Mouse (Mus musculus) cerebellum, adult 8-10 months (tissue): ENCODE results near the gene Olfr1153.

Source experiments
- DNase-seq: peaks from one replicate; pipeline ENCODE4 v3.0.0; 2022

Olfr1153 gene

DNA sequence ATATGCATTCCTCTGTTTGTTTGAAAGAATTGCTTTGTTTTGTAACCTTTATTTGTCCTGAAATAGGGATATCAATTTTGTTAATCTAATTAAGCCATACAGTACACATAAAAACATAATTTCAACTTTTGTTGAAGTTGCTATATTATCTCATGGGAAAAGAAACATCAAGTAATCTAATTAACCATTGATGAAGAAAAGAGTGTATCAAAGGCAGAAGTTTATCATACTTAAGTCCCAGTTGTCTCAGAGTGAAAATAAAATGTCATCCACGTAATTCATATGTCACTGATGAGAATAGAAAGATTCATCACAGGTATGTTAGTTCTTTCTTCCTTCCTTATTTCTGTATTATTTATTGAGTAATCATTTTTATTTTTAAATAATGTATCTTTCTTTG, at the start of gene Olfr1153:
Gene Olfr1153 (plus strand): TSS at position 301 of the 400 bp plus-strand sequence.
- DNase-seq, result no peak

DNA sequence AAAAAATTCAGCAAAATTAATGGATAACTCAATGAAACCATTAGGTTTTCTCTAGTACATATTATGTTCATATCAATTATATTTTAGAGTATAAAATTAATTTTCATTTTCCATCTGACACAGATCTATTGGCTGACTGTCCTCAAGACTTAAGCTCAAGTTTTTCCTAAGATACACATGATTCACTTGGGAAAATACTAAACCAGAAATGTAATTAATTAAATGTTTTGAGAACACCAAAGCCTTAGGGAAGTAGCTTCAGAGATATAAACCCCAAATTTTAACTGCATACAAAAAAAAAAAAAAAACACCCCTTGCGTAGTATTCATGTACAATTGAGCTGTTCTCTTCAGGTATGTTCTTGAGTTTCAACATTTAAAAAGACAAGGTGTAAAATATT, 39.2 kb upstream of the Olfr1153 start, which contains the start of gene Olfr1151:
Gene Olfr1151 (plus strand): TSS at position 301 of the 400 bp plus-strand sequence.
- no peak for DNase-seq

DNA sequence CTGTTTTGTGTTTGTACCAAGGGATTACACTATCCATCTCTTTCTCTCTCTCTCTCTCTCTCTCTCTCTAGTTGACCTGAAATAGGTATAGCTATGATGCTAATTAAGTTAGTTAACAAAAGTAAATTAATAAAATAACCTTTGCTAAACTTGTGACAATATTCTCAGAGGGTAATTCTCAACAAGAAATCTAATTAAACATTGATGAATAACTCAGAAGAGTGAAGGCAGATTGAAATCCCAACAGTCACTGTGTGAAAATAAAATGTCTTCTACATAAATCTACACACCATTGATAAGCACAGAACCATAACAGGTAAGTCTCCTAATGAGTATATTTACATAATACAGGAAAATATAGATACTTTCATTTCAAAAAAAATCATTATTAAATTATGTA, 28.6 kb upstream of the Olfr1153 start, which contains the start of gene Olfr1152:
Gene Olfr1152 (plus strand): TSS at position 301 of the 400 bp plus-strand sequence.
- DNase-seq, result no peak

DNA sequence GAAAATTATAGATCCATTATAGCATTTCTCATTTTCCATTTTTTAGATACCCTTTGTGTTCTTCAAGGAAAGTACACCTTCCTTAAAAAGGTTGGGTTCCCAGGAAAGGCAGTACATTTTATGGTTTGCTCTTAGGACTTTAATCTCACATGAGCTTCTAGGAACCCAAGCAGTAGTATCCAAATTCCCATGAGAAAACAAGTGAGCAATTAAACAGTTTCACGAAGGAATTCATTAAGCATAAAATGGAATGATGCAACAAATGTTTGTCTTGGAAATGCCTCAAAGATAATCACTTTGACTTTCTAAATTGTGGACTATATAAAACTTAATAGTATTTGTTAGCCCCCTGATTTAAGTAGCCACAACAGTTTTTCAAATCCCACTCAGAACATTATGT, 10.3 kb downstream of the Olfr1153 start, which contains the start of gene Olfr1154:
Gene Olfr1154 (minus strand): TSS at position 101 of the 400 bp plus-strand sequence.
- DNase-seq, result no peak

DNA sequence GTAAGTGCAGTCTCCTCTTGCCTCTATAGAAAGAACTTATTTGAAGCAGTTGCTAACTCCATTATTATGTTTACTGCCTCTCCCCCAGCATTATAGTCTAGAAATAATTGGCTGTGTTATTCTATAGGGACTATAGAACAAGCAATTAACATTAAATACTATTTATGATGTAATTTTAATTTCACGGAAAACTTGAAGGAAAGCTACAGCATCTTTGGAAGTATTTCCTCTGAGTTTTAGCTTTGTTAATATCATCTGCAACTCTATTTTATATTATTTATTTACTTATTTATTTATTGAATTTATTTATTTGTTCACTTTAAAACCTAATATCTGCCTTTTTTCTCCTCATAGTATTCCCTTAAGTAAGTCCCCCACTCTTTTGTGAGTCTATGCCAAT, 50.3 kb downstream of the Olfr1153 start, which contains the start of gene Olfr1155:
Gene Olfr1155 (minus strand): TSS at position 101 of the 400 bp plus-strand sequence.
- no peak for DNase-seq
